Mouse (Mus musculus) lung, postnatal 36 days (tissue): ENCODE data around the gene Gm17349.

Source experiments
- DNase-seq: peaks from one replicate; pipeline ENCODE4 v3.0.0; 2022; ENCODE audit warnings: mixed read lengths

Gene Gm17349

GRCm38 (mm10) chr15:99658437-99658836 lies 46.9 kb downstream of the Gm17349 start:
- DNase-seq = no peak

GRCm38 (mm10) chr15:99655956-99656355 lies 49.3 kb downstream of the Gm17349 start:
- no peak for DNase-seq

DNA sequence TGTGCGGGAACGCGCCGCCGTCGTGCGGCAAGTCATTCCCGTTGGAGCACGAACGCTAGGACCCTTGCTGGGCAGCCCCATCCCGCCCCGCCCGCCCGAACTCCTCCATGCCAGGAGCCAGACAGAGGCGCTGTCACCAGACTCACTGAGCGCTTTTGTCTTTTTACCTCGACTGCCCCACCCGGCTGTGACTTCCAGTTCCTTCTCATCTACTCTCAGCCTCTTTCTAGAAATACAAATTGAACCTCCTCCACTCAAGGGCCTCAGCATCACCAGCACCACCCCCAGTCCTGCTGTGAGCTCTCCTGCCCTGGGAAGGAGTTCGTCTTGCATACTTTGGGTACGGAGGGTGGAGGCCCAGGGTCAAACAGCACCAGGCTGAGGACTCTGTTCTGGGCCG lies 51.4 kb downstream of the Gm17349 start:
- no peak for DNase-seq

DNA sequence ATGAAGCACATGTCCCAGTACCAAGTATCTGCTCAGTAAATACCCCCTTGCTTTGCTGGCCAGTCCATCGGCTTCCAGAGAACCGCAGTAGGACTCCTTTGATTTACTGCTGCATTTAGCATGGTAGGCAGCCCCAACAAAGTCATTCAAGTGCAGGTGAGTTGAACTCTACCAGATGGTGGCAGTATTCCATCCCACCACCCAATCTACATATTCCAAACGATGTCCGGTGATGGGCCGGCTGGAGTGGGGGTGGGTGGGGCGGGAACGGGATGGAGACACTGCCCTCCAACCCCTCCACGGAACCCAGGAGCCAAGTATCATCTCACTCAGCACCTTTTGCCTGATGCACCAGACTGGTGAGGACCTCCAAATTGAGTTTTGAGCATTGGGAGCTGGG lies 52.0 kb downstream of the Gm17349 start:
- DNase-seq = peak; percentile 41
